Mouse (Mus musculus): ENCODE measurements around the gene Kif26b.

Gene Kif26b

DNA sequence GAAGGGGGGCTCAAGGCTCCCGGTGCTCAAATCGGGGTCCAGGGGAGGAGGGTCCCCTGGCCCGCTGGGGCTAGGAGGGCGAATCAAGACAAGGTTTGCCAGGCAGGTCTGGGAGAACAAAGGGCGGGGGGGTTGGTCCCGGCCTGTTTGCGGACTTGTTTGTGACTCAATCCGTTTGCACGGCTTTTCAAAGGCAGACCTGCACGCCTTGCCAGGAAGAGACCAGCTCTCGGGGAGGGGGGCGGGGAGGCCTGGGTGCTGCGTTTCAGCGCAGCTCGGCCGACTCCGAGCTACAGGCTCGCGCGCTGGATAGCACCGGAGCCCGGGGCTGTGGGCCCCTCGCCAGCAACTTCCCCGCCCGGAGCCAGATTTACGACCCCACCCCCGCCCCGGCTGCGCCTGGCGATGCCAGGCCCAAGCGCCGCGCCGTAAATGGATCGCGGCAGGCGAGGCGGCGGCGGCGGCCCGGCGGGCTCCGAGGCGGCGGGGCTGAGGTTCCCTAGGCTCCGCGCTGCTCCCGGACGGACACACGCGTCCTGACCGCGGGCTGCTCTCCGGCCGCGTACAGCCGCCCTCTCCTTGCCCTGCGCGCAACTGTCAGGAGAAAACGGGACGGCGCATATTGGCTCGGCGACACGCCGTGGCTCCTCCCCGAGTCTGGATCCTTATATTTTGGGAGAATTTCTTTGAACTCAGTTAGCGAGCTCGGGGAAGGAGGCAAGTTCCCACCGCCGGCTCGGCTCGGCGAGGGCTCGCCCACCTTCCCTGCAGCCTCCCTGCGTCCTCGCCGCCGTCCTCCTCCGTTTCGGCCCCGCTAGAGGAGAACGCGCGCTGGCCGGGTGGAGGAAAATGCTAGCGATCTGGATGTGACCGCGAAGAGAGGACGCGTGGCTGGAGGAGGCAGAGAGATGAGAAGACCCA lies at the start of gene Kif26b:
TSS of gene Kif26b (plus strand) at position 695 of the 921 bp plus-strand sequence.
- DNase-seq (ENCODE audit: low read depth, low spot score), result no peak

DNA sequence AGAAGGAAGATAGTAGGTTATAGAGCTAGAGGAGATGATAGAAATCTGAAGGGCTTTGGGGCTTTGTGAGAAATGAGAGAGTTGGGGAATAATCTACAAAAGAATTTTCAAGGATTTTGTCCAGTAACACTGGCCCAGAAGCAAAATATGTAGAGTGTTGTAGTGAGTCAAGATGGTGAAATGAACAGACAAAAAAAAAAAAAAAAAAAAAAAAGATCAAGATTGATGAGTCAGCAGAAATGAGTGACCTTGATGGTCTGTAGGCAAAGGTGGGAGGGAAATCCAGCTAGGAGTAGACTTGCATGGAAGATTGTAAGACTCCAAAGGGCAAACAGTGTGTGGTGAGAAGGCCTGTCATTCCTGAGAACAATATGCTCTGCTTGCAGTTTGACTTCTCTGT lies 45.1 kb upstream of the Kif26b start:
- no peak for DNase-seq (ENCODE audit: low read depth, low spot score)

DNA sequence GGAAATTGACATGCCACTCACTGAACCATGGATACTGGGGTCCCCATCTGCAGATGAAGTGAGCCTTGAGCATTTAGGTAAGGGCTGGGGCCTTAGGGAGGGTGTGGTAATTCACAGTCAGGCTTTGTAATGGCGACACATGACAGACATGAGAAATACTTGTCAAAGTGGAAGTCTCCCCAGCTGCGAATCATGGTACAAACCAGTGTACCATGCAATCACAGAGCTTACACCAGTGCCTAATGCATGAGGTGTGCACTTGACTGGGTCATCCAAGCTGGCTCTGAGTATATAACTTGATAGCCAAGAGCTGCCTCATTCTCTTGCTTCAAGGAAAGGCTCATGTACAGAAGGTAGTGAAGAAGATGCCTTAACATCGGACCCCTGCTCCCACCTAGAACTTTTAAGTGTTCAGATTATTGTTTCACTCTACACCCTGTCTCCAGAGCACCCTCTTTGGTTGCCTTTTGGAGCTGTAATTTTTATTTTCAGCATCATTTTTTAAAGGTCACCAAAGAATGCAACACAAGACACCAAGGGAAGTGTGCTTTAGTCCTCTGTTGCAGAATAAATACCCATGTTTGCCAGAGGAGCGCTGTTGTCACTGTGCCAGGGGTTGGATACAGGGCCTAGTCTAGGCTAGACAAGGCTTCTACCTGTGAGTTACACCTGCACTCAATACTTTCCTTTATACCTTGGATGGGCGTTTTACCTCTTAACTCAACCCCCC lies 43.6 kb upstream of the Kif26b start:
- DNase-seq (ENCODE audit: low read depth, low spot score), result no peak

DNA sequence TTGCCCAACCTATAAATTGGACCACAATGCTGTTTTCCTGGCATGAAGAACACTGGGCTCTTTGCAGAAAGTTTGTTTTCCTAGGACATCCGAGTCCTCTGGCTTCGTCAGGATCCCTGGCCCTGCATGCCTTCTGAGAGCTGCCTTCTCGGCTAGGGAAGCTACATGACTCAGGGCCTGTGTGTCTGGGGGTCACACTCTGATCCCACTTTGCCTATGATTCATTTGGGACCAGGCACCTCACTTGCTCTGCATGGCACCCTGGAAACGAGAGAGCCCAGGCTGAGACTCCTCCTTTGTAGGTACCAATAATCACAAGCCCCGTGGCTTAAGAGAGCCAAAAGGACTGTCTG lies 43.1 kb upstream of the Kif26b start:
- DNase-seq (ENCODE audit: low read depth, low spot score), result no peak

DNA sequence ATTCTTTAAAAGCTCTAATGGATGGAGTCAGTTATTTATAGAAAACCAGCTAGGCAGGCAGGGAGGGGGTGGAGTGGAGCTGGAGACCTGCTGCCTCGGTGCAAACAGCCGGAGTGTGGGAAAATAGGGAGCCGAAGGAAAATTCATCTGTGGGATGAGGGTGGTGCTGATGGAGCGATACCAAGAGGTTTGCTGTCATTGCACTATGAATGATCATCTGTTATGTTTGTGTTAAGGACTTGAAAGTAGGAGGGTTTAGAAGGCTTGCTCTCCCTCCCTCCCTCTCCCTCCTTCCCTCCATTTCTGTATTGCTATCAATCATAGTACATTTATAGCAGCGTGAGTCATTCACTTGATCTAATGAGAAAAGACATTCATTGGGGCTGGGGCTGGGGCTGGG lies 42.1 kb upstream of the Kif26b start:
- DNase-seq (ENCODE audit: low read depth, low spot score), result no peak

DNA sequence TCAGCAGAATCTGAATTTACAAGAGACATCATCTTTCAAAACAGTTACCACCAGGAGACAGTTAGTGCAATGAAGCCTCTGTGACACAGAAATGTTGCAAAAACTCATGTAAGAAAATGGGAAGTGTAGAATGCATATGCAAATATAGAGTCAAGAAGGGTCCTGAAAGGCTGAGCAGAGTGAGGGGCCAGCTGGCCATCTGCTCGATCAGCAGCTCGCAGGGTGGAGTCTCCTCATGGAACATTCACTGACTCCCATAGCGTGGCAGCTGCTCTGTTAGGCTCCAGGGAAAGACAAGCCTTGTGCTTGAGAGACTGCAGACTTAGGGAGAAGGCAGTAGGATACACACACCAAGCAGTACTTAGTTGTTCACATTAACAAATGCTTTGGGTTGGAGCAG lies 39.8 kb upstream of the Kif26b start:
- DNase-seq (ENCODE audit: low read depth, low spot score), result no peak

DNA sequence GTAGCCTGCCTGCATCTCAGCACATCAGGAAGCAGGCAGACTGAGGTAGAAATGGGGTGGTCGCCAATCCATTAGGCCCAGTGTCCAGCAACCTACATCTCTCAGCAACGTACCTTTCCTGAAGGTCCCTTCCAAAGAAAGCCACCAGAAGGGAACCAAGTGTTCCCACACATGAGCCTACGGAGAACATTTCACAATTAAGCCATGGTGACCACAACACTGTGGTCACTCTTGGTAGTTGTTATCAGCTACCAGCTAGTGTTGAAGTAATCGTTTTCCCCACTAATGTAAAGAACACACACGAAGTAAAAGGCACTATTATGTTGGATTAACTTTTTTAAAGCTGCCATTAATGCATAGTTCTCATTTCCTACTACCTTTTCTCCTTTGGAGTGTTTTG lies 37.2 kb upstream of the Kif26b start:
- no peak for DNase-seq (ENCODE audit: low read depth, low spot score)

DNA sequence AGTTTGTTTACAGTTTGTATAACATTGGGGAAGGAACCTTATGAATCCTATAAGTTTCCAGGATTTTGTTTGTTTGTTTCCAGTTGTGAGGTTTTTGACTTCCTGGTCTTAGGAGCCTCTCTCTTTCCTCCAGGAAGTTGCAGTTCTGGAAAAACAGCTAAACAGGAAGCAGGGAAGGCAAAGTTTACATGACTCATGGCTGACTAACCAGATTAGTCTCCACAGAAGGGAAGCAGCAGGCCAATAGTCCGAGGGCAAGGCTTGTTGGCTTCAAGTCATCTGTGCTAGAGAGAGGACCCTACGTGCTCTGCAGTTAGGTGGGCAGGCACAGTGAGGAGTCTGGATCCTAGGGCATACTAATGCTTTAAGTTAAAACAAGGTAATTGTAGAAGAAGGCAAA lies 36.4 kb upstream of the Kif26b start:
- no peak for DNase-seq (ENCODE audit: low read depth, low spot score)

DNA sequence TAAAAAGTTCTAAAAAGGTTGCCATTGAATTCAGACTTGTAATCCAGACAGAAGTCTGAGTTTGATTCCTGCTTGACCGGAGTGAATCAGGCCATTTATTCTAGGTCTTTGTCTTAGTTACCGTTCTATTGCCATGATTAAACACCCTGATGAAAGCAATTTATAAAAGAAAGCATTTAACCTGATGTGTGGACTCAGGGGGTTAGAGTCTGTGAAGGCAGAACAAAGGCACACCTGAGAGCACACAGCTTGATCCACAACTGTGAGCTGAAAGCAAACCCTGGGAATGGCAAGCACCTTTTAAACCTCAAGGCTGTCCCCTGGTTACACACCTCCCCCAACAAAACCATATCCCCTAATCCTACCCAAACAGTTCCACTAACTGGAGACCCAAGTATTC lies 32.7 kb upstream of the Kif26b start:
- no peak for DNase-seq (ENCODE audit: low read depth, low spot score)

DNA sequence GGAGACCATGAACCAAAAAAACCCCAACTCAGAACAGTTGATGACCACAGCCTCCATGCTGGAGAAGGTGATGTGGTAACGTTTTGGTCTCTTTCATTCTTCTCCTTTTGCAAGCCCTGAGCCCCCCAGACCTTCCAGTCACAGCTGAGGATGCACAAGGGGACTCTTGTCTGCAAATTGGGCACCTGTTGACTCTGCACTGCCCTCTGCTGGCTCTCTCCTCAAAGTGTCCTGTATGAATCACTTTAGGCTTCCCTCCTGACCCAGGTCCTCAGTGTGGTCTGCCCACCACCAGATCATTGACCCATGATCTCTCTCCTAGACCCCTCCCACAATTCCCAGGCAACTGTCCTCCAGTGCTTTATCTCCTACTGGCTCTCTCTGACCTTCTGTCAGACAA lies 32.1 kb upstream of the Kif26b start:
- no peak for DNase-seq (ENCODE audit: low read depth, low spot score)

DNA sequence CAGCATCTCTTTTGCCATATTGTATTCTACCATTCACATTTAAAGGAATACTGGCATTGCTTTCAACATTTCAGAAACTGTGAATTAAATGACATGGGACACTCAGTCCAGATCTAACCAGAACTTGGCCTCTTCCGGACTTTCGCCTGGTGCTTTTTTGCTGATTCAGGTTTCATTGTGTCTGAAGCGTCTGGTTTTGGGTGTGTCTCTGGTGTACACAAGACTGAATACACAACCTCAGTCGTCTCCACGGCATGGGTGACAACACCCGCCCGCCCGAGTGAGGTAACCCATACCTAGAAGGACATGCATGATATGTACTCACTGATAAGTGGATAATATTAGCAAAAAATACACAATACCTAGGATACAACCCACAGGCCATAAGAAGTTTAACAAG lies 22.0 kb upstream of the Kif26b start:
- no peak for DNase-seq (ENCODE audit: low read depth, low spot score)

DNA sequence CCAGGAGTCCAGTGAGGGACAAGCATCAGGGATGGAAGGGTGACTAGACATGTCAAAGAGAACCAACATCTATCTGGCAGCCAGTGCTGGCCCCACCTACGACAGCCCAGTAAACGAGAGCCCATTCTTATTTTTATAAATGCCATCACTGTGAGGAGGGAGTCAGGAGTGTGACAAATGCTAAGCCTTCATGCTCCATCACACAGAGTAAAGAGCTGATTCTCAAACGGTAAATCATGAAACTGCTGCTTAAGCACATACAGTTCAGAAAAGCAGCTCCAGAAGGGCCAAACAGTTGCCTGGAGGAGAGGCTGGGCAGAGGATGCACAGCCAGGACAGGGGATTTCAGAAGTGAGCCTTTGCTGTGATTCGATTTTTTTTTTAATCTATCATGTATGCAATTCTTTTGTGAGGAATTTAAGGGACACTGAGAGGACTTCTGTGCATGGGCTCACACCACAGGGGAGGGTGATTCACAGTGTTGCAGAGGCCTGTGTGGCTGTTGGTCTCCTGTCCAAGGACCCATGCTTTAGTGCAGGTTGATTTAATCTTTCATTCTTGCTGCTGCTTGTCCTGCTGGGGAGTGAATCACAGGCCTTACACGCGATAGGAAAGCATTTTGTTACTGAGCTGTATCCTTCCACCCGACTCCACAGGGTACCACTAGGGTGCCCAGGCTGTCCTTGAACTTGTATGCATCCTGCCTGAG lies 16.4 kb upstream of the Kif26b start:
- DNase-seq (ENCODE audit: low read depth, low spot score), result no peak

DNA sequence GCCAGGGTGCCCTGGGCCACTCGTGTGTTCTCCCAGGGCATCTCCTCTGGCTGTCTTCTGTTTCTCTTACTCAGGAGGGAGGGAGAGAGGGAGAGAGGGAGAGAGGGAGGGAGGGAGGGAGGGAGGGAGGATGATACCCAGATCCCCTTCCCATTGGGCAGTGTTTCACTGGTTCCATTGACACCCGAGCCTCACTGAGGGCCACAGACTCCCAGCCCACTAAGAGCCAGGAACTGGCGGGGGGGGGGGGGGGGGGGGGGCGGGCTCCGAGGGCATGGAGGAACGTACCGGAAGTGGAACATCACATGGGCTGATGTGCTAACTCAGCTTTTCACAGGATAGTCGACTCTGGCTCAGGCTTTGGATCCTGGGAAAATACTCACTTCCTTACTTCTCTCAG lies 15.0 kb upstream of the Kif26b start:
- no peak for DNase-seq (ENCODE audit: low read depth, low spot score)

DNA sequence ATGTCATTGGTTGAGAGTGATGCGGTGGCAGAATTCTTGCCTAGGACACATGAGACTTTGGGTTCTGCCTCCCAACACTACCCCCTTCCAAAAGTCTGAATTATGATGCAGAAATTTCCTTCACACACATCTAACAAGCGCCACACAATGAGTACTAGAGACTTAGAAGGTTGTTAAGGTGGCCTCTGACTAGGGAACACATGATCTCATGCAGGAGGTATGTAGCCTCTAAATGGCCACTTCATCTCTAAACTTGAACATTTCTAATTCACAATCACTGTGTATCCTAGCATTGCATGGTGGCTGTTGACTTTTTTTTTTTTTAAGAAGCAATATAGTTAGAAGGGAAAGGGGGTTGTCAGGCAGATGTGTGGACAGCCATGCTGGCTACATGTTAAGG lies 13.1 kb upstream of the Kif26b start:
- no peak for DNase-seq (ENCODE audit: low read depth, low spot score)

DNA sequence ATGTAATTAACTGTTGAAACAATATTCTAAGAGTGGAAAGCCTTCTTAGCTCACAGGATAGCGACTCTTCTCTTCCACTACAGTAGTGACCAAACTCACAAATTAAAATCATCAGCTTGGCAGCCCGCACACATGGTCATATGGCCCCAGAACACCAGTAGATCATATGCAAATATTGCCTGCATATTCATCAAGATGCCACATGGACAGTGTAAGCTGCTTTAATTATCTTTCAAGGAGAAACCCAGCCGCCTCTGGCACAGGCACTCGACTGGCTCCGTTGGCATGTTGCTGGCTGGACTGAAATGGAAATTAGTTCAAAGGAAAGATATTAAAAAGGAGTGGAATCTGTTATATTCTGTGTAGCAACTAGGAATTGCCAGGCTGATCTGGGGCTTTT lies 6.5 kb upstream of the Kif26b start:
- DNase-seq (ENCODE audit: low read depth, low spot score), result no peak

DNA sequence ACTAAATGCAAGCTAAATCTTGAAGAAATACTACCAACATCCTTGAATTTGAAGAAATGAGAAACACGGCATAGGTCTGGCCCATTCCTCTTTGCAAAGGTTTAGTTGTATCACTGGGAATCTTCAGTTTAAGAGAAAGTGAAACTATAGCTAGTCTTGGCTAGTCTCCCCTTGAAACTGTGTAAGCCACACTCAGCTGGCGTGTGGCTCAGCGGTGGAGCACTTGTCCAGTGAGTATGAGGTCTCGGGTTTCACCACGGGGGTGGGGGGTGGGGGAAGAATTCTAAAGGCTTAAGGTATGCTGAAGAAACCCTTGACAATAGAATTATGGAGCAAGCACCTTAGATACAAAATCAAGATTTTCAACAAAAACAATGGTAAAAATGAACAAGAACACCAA lies 5.8 kb upstream of the Kif26b start:
- DNase-seq (ENCODE audit: low read depth, low spot score), result no peak

DNA sequence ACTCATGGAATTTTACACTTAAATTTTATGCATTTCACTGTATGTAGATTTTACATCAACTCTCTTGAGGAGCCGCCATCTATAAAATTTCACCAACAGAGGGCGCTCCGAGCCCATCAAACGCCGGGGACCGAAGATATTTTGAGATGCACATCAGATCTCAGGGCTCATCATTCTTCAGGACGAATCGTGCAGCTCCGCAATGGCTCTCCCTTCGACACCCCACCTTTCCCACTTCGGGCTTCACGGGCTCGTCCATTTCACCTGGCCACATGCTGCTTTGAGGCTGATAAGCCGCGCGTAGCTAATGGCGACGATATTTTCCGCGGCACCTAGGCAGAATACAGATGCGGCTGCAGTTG lies 1.8 kb upstream of the Kif26b start:
- DNase-seq (ENCODE audit: low read depth, low spot score), result peak; percentile 84

DNA sequence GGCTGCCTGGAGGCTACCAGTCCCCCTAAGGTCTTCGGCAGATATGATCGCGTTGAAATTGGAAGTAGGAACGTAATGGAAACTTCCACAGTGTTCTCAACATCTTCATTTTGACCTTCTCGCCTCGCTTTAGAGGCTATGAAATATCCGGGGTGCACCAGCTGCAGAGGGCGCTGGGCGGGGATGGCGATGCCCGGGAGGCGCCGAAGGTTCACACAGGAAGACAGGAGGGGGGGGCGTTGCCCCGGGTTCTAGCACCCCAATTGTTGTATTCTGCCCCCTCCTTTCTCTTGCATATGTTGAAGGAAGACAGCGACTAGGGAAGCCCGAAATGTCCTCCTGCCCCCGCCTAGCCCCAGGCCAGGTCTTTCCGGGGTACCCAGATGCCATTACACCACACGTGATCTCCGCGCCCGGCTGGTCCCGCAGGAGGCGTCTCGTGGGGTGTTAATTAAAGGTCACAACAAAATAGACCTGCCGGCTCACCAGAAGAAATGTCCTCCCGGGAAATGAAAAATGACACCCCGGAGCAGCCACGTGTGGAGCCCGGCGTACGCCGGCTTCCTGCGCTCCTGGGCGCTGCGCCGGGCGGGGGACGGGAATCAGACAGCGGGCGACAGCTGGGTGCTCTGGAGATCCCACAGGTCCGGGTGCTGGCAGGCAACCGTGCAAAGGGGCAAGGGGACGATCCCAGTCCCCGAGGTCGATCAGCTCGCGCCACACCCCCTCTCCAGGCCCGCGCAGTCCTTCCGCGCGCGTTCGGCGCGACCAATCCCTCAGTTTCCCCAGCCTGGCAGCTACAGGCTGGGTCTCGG lies 1.2 kb upstream of the Kif26b start:
- peak; percentile 31 for DNase-seq (ENCODE audit: low read depth, low spot score)

DNA sequence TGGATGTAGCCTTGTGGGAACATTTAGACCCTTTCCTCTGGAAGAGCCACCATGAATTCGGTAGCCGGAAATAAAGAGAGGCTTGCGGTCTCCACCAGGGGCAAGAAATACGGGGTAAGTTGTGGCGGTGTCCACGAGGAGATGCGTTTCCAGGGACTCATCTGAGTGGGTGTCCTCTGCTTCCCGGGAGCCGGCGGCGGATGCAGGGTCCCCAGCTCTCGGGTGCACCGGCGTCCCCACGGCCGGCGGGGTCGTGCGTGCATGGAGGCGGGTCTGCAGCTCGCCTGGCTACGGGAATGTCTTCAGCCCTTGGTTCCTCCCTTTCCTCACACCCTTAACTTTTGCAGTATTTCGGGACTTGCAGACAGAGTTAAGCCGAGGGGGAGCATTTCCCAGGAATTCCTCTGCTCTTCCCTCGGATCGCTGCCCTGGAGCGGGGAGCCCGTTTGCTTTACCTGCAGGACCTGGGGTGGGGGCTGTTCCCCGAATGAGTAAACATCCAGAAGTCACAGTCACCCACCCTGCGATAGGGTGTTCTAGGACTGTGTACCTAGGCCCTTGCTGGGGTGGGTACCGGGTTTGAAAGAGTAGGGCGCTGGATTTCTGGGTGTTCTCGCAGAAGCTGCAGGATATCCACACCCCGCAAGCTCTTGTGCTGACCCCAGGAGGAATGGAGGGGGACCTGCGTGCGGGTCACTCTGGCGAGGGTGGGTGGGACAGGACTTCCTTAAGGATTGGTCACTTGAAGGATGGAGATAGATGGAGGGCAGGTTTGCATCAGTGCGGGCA lies 781 bp downstream of the Kif26b start:
- DNase-seq (ENCODE audit: low read depth, low spot score), result no peak

DNA sequence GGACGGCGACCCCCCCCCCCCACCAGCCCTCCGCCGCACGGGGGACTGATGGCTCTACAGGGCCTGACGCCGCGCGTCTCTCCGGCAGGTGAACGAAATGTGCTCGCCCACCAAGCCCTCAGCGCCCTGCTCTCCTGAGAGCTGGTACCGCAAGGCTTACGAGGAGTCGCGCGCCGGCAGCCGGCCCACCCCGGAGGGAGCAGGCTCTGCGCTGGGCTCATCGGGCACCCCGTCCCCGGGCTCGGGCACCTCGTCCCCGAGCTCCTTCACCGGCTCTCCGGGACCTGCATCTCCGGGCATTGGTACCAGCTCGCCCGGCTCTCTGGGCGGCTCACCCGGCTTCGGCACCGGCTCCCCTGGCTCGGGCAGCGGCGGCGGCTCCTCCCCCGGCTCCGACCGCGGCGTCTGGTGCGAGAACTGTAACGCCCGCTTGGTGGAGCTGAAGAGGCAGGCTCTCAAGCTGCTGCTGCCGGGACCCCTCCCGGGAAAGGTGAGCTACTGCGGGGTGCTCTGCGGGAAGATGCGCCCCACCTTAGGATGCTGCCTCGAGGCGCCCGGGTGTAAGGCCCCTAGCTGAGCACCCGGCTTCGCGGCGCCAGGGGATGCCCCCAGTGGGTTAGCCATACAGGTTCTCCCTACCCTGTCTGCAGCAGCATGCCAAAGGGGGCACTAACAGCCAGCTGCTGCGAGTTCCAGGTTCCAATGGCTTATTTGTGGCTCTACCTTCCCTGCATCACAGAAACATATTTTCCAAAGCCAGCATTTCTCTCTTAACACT lies 1.6 kb downstream of the Kif26b start:
- DNase-seq (ENCODE audit: low read depth, low spot score), result no peak
